Mouse (Mus musculus) c-Kit-negative CD71-positive TER-119-positive erythroid progenitor cells, embryonic 14.5 days (primary cell): ENCODE data around the gene Efhb.

Source experiments
- DNase-seq: peaks from one replicate; pipeline ENCODE4 v3.0.0-alpha.2; 2013; ENCODE audit warnings: low read depth, low spot score

The Efhb gene

DNA sequence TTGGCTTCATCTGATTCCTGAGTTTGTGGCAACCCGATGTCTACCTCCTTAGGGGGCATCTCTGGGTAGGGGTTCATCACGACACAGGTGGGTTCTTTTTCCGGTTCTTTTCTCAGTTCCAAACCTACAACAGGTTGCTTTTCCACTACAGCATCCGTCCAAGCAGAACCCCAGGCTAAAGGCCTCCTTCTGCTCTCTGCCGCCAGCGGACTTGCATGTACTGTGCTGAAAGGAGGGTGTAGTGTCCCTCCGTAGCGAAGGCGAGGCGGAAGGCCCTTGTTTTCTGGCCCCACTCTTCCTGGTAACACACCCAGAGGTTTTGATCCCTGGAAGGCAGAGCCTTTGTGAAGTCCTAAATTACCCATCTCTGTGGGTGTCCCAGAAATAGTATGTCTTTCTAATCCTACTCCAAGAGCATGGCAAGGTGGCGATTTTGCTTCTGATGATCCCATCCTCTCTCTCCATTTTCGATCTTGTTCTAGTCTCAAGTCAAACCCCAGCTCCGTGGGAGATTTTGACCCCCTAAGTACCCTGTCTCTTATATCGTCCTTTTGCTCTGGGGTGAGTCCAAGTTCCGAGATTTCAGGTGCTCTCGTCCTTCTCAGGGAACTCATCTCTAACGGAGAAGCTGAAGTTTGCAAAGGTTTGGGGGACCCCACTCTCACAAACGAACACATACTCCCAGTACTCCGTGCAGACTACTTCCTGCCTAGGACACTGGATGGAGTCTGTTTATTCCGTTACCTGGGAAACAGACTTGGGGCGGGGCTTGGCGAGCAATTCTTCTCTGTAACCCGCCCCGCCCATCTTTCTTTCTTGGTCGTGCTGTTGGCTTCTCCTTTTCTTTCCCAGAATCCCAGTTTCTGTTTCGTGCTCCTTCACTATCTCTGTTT is at the start of gene Efhb:
TSS of gene Efhb (minus strand) at position 719 of the 893 bp plus-strand sequence.
- peak; percentile 32 for DNase-seq

DNA sequence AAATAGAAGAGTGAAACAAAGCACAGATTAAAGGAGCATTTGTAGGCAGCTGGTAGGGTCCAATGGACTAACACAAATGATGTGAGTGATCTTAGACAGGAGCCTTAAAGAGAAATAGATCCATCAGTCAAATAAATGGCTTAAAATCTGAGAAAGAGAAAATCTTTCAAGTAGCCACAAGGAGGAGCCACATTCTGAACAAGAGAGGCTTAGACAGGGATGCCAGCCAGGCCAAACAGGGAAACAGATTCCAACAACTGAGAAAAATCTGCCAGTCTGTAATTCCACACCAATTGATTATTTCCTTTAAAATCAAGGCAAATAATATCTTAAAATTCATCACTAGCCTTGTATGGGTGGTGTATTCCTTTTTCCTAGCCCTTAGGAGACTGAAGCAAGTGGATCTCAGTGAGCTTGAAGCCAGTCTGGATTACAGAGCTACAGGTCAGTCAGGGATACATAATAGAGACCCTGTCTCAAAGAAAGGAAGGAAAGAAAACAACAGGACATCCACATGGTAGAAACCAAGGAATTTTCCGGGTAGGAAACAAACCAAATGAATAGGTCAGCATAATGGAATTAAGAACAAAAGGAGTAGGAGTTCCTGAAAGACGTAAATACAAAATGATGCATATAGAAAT is 49.3 kb upstream of the Efhb start:
- DNase-seq = no peak

DNA sequence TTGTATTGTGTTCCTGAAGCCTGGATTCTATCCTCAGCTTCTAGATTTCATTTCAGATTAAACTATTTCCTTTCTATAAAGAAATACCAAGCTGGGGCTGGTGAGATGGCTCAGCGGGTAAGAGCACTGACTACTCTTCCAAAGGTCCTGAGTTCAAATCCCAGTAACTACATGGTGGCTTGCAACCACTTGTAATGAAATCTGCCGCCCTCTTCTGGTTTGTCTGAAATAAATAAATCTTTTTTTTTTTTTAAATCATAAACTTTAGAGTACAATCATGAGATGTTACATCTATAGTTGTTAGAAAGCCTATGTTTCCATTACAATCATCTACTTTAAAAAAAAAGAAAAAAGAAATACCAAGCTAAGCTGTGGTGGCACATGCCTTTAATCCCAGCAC is 39.8 kb upstream of the Efhb start:
- DNase-seq = no peak

DNA sequence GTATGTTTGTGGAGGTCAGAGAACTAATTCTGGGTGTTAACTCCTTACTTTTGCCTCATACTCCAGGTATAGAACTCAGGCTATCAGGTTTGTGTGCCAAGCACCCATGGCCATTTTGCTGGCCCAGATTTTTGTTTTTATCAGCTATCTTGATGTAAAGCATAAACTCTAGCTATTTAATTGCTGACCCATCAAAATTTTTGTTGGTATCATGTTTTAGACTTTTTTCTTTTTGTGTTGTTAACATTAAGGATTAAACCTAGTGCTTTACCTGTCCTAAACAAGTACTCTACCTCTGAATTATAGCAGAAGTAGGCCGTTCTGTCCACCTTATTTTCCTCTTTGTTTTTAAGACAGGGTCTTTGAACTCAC is 25.9 kb upstream of the Efhb start:
- no peak for DNase-seq

DNA sequence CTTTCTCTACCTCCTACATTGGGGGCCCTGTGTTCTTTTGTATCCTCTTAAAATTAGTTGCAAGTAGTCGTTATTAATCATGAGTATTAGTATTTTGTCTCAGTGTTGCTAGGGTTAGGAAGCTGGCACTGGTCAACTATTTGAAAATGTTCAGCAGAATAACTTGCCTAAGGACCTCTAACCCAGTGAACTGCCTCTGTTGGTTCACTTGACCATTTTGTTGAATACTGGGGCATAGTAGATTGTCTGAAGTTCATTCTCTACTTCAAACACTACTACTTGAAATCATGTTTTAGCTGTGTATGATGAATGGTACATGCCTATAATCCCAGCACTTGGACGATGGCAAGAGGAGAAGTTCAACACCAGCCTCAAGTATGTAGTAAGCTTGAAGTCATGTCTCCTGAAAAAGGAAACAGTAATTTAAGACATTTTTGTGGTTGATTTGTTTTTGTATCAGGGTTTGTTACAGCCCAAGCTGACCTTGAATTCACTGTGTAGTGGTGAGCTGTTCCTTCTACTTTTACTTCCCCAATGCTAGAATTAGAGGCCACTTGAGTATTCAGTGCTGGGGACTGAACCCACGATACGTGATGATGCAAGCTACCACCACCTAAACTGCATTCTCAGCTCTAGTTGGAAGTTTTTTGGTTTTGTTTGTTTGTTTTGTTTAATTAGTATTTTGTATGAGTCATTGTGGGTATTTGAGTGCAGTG is 25.3 kb upstream of the Efhb start:
- DNase-seq = no peak

DNA sequence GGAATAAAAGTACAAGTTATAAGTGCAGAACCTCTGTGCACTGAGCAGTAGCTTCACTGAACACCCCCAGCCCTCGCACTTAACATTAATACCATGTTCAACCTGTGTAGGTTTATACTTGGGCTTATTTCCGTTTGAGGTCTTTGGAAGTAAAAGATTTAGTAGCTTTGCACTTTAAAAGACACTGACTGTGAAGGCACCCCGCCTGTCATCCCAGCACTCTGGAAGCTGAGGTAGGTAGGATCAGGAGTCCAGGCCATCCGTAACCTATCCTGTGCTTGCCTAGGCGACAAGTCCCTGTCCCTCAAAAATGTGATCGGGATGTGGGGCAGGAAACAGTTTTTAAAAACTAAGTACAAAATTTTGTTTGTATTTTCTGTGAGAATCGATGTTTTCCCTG is 17.3 kb upstream of the Efhb start:
- DNase-seq = no peak

DNA sequence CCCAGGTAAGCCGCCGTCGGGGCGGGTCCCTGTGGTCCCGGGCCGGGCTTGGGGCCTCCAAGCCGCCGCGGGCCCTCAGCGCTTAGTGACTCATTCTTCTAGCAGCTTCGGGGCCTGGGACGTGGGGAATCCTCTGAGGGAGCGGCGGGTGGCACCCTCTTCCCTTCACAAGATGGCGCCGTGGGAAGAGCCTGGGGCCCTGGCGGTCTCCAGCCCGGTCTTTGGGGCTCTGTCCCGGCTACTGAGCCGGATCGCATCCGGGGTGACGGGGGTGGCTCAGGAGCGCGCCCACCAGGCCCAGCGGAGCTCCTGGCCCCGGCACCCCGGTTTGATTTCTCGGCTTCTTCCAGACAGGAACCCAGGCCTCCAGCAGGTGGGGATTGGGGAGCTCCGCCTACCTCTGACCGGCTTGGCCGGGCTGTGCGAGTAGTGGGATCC is 16.5 kb upstream of the Efhb start:
- peak; percentile 41 for DNase-seq

DNA sequence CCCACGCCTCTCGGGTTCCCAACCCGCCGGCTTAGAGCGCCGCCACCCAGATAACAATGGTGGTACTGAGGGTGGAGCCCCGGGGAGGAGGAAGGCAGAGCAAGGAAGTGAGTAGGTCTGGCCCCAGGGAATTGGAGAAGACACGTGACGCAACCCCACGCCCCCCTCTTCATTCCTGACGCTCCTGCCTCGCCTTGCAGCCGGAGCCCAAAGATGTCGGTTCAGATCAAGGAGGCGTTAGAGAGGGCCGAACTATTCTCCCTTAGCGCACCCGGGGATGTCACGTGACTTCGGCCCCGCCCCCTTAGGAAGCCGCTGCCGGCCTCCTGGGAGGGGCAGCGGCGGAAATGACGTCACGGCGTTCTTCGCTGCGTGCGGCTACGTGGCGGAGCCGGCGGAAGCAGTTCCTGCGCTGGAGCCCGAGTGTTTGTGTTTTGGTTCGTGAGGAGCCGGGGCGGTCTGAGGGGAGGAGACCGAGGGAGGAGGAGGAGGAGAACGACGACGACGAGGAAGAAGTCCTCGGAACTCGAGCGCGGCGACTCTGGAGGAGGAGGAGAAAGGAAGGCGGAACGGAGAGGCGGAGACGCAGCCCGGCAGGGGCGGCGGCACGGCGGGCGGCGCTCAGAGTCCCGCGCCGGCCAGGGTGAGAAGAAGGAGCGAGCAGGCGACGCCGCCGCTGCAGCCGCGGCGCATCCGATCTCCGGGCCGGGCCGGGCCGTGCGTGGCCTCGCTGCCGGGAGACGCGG is 15.9 kb upstream of the Efhb start, which contains the start of gene Rab5a:
TSS of gene Rab5a (plus strand) at position 377 of the 746 bp plus-strand sequence.
- peak; percentile 97 for DNase-seq

DNA sequence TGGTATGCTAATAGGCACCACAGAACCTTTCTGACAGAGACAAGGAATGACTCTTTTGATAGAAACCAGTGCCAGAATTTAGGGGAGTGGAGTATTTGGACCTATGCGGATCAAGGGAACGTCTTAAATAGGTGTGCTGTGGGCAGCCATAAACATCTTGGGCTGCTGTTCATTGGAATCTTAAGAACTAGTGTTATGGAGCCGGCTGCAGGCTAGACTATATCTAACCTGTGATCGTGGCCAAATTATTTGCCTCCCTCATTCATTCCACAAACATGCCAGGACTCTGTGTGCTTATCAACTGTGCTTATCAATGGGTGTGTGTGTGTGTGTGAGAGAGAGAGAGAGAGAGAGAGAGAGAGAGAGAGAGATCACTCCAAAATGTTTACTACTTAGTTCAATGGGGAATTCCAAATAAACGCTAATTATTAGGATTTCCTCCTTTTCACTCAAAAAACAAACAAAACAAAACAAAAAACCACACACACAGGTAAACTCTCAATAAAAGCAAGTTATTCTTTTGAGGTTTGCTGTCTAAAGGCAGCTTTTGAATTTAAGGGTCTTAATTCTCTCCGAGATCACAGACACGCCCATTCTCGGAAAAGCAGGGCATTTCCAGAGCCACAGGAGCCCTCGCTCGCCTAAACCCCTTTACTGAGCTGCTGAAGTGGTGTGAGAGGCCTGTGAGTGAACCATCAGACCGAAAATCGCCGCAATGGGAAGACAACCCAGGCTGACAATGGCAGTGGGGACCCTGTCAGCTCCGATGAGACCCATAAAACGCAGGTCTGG is 15.1 kb upstream of the Efhb start:
- peak; percentile 59 for DNase-seq

DNA sequence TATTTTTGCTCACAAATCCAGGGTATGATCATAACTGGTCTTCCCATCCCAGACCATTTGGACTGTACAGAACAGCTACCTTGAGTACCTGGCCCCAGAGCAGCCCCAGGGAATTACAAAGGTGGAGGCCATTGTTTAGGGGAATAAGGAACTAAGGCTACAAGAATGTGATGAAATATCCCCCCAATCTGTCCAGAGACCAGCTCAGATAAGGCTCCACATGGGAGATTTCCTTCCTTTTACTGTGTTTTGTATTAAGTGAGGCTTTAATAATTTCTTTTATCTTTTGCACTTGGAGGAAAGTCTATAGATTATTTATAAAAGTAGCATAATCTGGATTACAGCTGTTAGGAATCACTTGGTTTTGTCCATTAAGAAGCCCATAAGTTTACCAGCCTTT is 5.6 kb upstream of the Efhb start:
- no peak for DNase-seq

DNA sequence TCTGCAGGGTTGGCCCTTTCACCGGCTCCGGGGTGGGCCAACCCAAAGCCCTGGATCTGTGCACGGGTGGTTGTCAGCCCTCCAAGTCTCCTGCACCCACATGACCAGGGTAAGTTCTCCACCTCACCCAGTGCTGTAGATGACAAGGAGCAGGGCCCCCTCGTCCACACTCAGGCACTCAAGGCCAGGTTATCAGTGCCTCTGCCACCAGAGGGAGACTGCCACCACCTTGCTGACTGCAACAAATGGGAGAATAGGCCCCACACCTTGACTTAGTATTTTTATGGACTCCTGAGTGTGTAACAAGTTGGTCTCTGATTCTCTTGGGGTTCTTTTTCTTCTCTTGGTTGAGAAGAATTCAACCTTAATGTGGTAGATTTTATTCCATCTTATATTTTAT is 2.4 kb upstream of the Efhb start:
- no peak for DNase-seq

DNA sequence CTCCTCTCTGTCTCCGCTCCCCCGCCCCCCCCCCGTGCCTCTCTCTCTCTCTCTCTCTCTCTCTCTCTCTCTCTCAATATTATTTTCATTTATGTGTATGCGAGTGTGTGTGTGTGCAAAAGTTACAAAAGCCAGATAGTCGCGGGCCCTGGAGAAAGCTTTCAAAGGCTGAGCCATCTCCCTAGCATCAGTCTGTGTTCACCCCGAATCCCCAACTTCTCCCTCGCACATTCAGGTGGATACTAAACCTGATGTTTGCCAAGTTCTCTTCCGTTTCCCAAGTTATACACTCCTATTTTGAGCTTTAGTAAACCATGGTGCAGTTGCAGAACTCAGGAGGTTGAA is 347 bp upstream of the Efhb start:
- DNase-seq = no peak

DNA sequence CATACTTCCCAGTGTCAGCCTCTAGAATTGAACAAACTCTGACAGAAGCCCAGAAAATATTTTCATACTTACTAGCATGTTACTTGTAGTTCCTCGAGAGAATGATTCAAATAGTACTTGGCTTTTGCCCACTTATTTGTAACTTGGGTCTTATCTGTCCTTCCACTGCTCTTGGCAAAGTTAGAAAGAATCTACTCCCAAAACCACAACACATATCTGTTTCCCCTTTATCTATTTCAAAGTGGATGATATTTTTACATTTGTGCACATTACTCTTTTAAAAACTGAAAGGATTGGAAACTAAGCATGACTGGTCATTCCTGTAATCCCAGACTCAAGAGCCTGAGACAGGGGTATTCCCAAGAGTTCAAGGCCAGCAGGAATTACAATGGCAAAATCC is 6.4 kb downstream of the Efhb start:
- DNase-seq = no peak

DNA sequence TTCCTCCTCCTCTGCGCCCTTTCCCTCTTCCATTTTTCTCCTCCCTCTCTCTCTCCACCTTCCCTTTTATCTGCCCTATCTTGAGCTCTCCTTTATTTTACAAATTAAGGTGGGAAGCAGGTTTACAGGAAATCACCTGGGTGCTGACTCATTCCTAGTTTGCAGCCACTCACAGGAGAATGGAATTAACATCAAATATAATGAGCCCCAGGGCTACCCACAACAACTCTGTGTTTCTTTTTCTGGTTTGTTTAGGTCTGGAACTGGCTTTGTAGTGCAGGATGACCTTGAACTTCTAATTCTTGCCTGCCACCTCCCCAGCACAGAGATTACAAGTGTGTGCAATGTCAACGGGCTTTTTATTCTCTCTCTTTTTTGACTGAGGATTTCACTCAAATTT is 7.0 kb downstream of the Efhb start:
- DNase-seq = no peak

DNA sequence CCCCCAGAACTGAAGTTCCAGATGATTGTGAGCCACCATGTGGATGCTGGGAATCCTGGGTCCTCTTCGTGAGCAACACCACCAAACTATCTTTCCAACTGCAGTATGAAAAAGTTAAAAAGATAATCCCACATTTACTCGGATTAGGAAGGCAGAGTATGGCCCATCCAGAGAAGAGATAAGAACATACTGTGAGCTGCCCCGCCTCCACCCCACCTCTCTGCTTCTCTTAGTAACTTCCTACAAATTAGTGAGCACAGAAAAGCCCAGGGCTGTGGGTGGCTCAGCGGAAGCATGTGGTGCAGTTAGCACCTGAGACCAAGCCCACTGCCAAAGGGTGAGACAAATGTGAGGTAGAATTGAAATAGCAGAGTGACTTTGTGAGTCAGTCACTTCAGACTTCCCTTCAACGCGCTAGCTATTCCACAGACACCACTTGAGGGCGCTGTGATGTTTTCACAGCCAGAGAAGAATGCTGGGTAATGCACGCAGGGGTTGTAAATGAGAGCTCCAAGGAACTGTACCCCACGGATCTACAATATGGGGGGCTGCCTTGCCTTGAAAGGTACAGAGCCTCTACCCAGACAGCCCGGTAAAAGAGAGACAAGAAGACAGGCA is 60.3 kb downstream of the Efhb start:
- DNase-seq = no peak

DNA sequence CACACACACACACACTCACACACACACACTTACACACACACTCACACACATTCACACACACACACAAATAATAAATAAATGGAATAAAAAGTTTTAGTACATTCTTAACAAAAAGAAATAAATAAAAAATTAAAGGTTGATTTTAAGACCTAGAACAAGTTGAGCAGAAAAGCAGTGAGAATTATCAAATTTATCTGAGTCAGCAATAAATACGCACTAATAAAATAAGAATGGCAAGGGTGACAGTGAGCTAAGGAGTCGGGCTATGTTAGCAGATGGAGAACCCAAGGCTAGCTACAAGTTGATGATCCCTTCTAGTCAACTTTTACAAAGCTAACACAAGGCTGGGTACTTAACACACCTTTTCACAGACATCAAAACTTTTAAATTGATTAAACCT is 69.9 kb downstream of the Efhb start:
- DNase-seq = no peak

DNA sequence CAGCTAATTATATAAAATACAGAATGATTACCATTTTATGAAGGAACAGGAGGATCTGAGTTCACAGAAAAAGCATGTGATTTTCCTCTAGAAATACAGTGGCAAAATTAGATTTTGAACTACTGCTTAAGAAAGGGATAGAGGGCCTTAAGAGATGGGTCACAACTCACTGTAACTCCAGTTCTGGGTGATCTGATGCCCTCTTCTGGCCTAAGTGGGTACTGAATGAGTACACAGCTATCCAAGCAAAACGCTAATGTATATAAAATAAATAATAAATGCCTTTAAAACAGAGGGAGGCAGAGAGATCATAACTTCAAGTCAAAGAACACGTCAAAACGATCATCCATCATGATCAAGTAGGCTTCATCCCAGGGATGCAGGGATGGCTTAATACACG is 73.6 kb downstream of the Efhb start:
- DNase-seq = no peak

DNA sequence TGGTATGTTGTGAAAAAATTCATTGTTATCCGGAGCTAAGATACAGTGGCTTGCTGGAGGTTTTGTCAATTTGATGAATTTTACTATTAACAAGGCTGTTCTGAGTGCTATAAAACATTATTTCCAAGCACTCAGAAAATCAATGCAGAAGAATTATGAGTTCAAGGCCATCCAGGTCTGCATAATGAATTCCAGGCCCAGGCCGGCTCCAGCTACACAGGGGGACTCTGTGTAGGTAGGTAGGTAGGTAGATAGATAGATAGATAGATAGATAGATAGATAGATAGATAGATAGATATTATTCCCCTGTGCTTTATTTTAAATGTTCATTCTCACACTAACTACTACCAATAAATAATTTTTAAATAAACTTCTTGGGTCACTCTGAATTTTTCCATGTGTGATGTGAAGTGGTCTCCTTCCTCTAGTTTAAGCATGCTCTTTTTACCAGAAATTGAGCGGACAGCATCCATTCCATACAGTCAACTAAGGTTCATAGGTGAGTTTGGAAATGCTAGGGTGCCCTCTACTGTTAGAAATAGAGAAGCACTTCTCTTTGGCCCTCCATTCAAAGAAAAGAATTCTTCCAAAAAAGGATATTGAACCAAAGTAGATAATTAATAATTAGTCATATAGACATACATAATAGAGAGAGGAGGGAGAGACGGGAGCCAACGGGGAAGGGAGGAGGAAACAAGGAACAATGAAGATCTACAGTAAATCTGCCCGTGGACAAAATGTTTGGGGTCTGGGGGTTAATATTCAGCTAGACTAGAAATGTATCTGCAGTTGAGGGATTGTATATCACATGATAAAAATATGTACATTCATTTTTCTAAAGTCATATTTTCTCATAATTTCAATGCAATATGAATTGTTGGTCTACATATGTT is 75.3 kb downstream of the Efhb start:
- no peak for DNase-seq

DNA sequence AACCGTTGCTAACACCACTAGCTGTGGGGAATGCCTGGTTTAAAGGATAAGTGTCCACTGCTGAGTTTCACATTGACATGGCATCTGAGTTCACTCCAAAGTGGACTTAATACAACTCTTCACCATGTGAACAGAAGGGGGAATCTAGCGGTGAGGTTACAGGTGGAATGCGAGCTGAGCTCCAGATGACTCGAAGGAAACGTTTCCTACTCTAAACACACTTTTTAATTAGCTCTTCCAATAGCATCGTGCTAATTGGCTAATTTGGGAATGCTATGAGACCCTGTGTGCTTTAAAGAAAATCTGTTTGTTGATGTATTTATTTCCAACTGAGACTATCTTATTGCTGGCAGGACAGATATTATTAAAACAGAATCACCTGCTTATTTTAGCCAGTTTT is 76.3 kb downstream of the Efhb start:
- DNase-seq = no peak

DNA sequence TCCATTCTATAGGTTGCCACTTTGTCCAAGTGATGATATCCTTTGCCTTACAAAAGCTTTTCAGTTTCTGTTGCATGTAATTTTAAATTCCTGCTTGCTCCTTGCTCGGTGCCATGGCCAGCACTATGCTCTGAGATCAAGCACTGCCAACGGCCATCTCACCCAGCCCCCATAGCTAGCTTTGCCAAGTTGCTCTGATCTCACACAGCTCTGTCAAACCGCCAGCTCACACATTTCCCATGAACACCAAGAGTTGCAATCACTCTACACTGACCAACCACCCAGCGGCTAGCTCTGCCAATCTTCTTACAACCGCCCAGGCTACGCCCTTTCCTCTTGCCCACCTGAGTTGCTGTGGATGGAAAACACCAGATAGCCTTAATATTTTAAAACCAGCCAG is 99.0 kb downstream of the Efhb start:
- DNase-seq = no peak
